Mouse (Mus musculus) ES-E14 (cell line): ENCODE data around the gene Myt1l.

Source experiments
- CHD2 ChIP-seq: IDR thresholded peaks from 2 replicates; pipeline ENCODE4 v1.6.1; 2014; ENCODE audit warnings: mild to moderate bottlenecking, low read depth, low read length, inconsistent platforms
- HCFC1 ChIP-seq: IDR thresholded peaks from 2 replicates; pipeline ENCODE4 v1.6.1; 2012; ENCODE audit warnings: low read length, inconsistent platforms, borderline replicate concordance; ENCODE audit not compliant: insufficient read depth
- MAFK ChIP-seq: IDR thresholded peaks from 2 replicates; pipeline ENCODE4 v1.6.1; 2014; ENCODE audit warnings: mild to moderate bottlenecking, low read depth, low read length, inconsistent platforms; ENCODE audit not compliant: insufficient read depth
- ZC3H11A ChIP-seq: IDR thresholded peaks from 2 replicates; pipeline ENCODE4 v1.6.1; 2012; ENCODE audit warnings: low read depth, mild to moderate bottlenecking, inconsistent platforms, low read length, borderline replicate concordance
- ZNF384 ChIP-seq: IDR thresholded peaks from 2 replicates; pipeline ENCODE4 v1.6.1; 2012; ENCODE audit warnings: low read depth, low read length, inconsistent platforms

- TF ChIP-seq ZNF384 (no peak), HCFC1 (no peak), CHD2 (no peak), ZC3H11A (no peak), MAFK (no peak)
Observed at GRCm38 (mm10) chr12:29652516-29652915, 124.3 kb downstream of the Myt1l start.
